Mouse (Mus musculus) inflammation-experienced regulatory T-cells, adult 6 months (primary cell): Measurements from ENCODE around the gene Polr3a. TPM values are rescaled to one million over a fixed set of nuclear protein-coding genes. Genes with fewer than 3 reads are reported as not detected.
A peak's percentile ranks its signal among the peaks of the same experiment; 100 is the strongest.

Experiments used
- ATAC-seq: one replicate; pipeline ENCODE4 v1.8.0; 2017
- polyA plus RNA-seq, 3 experiments: library from polyadenylated mRNA; unstranded; fragments of 100-300 nt; shearing (Covaris generic); gene quantifications; one replicate each; pipeline ENCODE4 v1.2.1; 2017

Gene Polr3a
- 10 to 100 TPM; 10.6 to 22.4 (median 17.4) TPM for polyA plus RNA-seq

- peak; percentile 63 for ATAC-seq
Measured at GRCm38 (mm10) chr14:24486773-24487227, at the start of gene Polr3a, which contains the start of gene Rps24. TSS of gene Polr3a (minus strand) at chr14:24487058. TSS of gene Rps24 (plus strand) at chr14:24487125.

GRCm38 (mm10) chr14:24534865-24535545 is 48.1 kb upstream of the Polr3a start:
- ATAC-seq = no peak

- ATAC-seq = no peak
Measured at GRCm38 (mm10) chr14:24530228-24530627, 43.4 kb upstream of the Polr3a start.

GRCm38 (mm10) chr14:24526440-24526839 is 39.6 kb upstream of the Polr3a start:
- no peak for ATAC-seq

- ATAC-seq = no peak
Measured at GRCm38 (mm10) chr14:24525677-24526415, 39.0 kb upstream of the Polr3a start.

- no peak for ATAC-seq
Measured at GRCm38 (mm10) chr14:24525137-24525536, 38.3 kb upstream of the Polr3a start.

- no peak for ATAC-seq
Measured at GRCm38 (mm10) chr14:24521597-24521996, 34.7 kb upstream of the Polr3a start.

GRCm38 (mm10) chr14:24512527-24513161 is 25.8 kb upstream of the Polr3a start:
- ATAC-seq = no peak

GRCm38 (mm10) chr14:24510679-24511078 is 23.8 kb upstream of the Polr3a start:
- ATAC-seq = no peak

- ATAC-seq = no peak
Measured at GRCm38 (mm10) chr14:24510218-24510617, 23.4 kb upstream of the Polr3a start.

GRCm38 (mm10) chr14:24509557-24509956 is 22.7 kb upstream of the Polr3a start:
- no peak for ATAC-seq

GRCm38 (mm10) chr14:24508070-24508773 is 21.4 kb upstream of the Polr3a start:
- ATAC-seq = no peak

GRCm38 (mm10) chr14:24507452-24508069 is 20.7 kb upstream of the Polr3a start:
- ATAC-seq = no peak

- ATAC-seq = no peak
Measured at GRCm38 (mm10) chr14:24501256-24501655, 14.4 kb upstream of the Polr3a start.

- no peak for ATAC-seq
Measured at GRCm38 (mm10) chr14:24500845-24501186, 14.0 kb upstream of the Polr3a start.

GRCm38 (mm10) chr14:24500091-24500844 is 13.4 kb upstream of the Polr3a start:
- ATAC-seq = peak; percentile 60

- no peak for ATAC-seq
Measured at GRCm38 (mm10) chr14:24499478-24499877, 12.6 kb upstream of the Polr3a start.

- ATAC-seq = no peak
Measured at GRCm38 (mm10) chr14:24498561-24499255, 11.8 kb upstream of the Polr3a start.

GRCm38 (mm10) chr14:24497443-24497842 is 10.6 kb upstream of the Polr3a start:
- no peak for ATAC-seq

GRCm38 (mm10) chr14:24496507-24496906 is 9.6 kb upstream of the Polr3a start:
- ATAC-seq = no peak

GRCm38 (mm10) chr14:24493256-24493655 is 6.4 kb upstream of the Polr3a start:
- no peak for ATAC-seq
